14 mouse cellular contexts compared by ENCODE assay signal in genomic region chr15:97996716-97997256, GRCm38 (mm10). TPM values are rescaled to one million over a fixed set of nuclear protein-coding genes. Genes with fewer than 3 reads are reported as not detected.
A peak's percentile ranks its signal among the peaks of the same experiment; 100 is the strongest.
DNase-seq lines count a peak whose midpoint lies in the region; ATAC-seq and TF ChIP-seq lines count a peak whose summit lies in the region.
"Had no signal": no experiment of that assay in that cellular context is flagged by ENCODE, and none has a peak within 500 bp of the region (broad histone marks: within the 10 kb centered on the region; RNA-seq: fewer than 3 reads in every experiment).

No protein-coding gene starts in this region.

- no peaks in the 10 kb centered on the region for H3K36me3 ChIP-seq in kidney, adult 2 months (ENCODE audit: control insufficient read depth, insufficient read depth, low read length)
- no peaks in the 10 kb centered on the region for H3K36me3 ChIP-seq in forebrain, postnatal 0 days (ENCODE audit: insufficient read depth)
- H3K36me3 ChIP-seq: G1E had no signal

- H3K9ac ChIP-seq in forebrain, postnatal 0 days, result 0 out of 2 replicates have a peak overlapping the region, but pooled peaks have one; percentile 3

- H3K4me2 ChIP-seq in forebrain, postnatal 0 days (ENCODE audit: low read depth), result peak overlapping the region; percentile 21
- H3K4me2 ChIP-seq: liver, embryonic 11.5 days had no signal

- no peaks in the 10 kb centered on the region for H3K9me3 ChIP-seq in forebrain, postnatal 0 days (ENCODE audit: low read length)
- H3K9me3 ChIP-seq: G1E had no signal

- peak; percentile 65 for DNase-seq in kidney, postnatal 10 days
- no peak for DNase-seq in kidney, adult 2 months
- peak; percentile 30 for DNase-seq in ovary, adult 18-20 months (ENCODE audit: low spot score)
- no peak for DNase-seq in ovary, postnatal 36 days (ENCODE audit: low spot score)
- peak; percentile 83 for DNase-seq in forebrain, postnatal 0 days
- DNase-seq in right cerebral cortex, postnatal 25 days, result peak; percentile 28
- no peak for DNase-seq in natural killer cell, adult 2 months (ENCODE audit: low spot score in 2 of 2)
- DNase-seq in B cell, adult 2 months, result no peak
- DNase-seq: adrenal gland, postnatal 25 days; gastrocnemius, postnatal 36 days; kidney, adult 11 months had no signal

- 73% methylated on average over 13 of the region's 13 CpGs for WGBS in kidney, adult 2 months
- WGBS in forebrain, postnatal 0 days, result 48% methylated on average over 13 of the region's 13 CpGs

- no peak for TF ChIP-seq CTCF in kidney, adult 2 months (conservative IDR thresholded peaks at IDR 0.05; ENCODE audit: insufficient read depth, insufficient read length, low read depth, low read length)
- TF ChIP-seq CTCF in forebrain, postnatal 0 days (IDR thresholded peaks at IDR 0.05; ENCODE audit: low read depth), result no peak

- H3K4me3 ChIP-seq in kidney, adult 2 months (ENCODE audit: insufficient read depth, low read depth, low read length), result no peak overlapping the region
- H3K4me3 ChIP-seq in forebrain, postnatal 0 days (ENCODE audit: low read depth, low read length), result no peak overlapping the region

- H3K4me1 ChIP-seq in kidney, adult 2 months (ENCODE audit: control insufficient read depth, insufficient read depth, low read length), result no peaks in the 10 kb centered on the region; the same call in 1 of the 2 replicates
- H3K4me1 ChIP-seq in forebrain, postnatal 0 days (ENCODE audit: insufficient read depth), result peaks cover 19% of the 10 kb centered on the region

- ATAC-seq in forebrain, postnatal 0 days, result peak; percentile 5; the same call in 1 of the 2 replicates

- H3K27ac ChIP-seq in kidney, adult 2 months (ENCODE audit: insufficient read depth, low read depth, low read length), result no peak overlapping the region
- peak overlapping the region; percentile 29; the same call in 1 of the 2 replicates for H3K27ac ChIP-seq in forebrain, postnatal 0 days (ENCODE audit: low read depth, low read length)

- no peak for TF ChIP-seq POLR2A in kidney, adult 2 months (IDR thresholded peaks at IDR 0.05; ENCODE audit: low read depth, low read length)

- H3K27me3 ChIP-seq in kidney, adult 2 months (replicated peaks; ENCODE audit: control insufficient read depth, insufficient read depth, low read length), result no peaks in the 10 kb centered on the region
- peaks cover 4% of the 10 kb centered on the region; the same call in 1 of the 2 replicates for H3K27me3 ChIP-seq in forebrain, postnatal 0 days (ENCODE audit: insufficient read depth, low read length)

RNA-seq across cellular contexts. Expression of gene Col2a1, which starts 7.7 kb away (rescaled TPM):
- 0.01 TPM in 1 of 2 replicates, not detected in the other for polyA plus RNA-seq in kidney, adult 2 months (2012; rRNA removed)
- 7.6 and 28.3 TPM in 2 replicates for total RNA-seq in forebrain, postnatal 0 days (2014; rRNA removed)
- polyA plus RNA-seq in forebrain, postnatal 0 days (2015; fragmentation: Nextera tagmentation; extraction: Ambion mirVana), result 2.5 and 4.9 TPM in 2 replicates
- total RNA-seq: adrenal gland, postnatal 25 days; monocyte, adult 5-6 weeks had no signal
- polyA plus RNA-seq: G1E had no signal

RNA-seq across cellular contexts. Expression of gene Tmem106c, which starts 32.8 kb away (rescaled TPM):
- polyA plus RNA-seq in kidney, adult 2 months (2012; rRNA removed), result 69.4 and 74.9 TPM in 2 replicates
- total RNA-seq in forebrain, postnatal 0 days (2014; rRNA removed), result 44.4 and 50.8 TPM in 2 replicates
- 62.8 and 66.1 TPM in 2 replicates for polyA plus RNA-seq in forebrain, postnatal 0 days (2015; fragmentation: Nextera tagmentation; extraction: Ambion mirVana)

Comparison
In these comparisons a context has a peak if more than half of its experiments do, and no peak if none do; other contexts are left out.
1. DNase-seq: peak in kidney, postnatal 10 days (single experiment), ovary, adult 18-20 months (single experiment), forebrain, postnatal 0 days (single experiment) and right cerebral cortex, postnatal 25 days (single experiment); none in kidney, adult 2 months (single experiment), ovary, postnatal 36 days (single experiment), natural killer cell, adult 2 months (0 of 2) and B cell, adult 2 months (0 of 2).